Mouse (Mus musculus) E14TG2a.4 (cell line): ENCODE data around the gene Gps2.

Experiments
- CTCF ChIP-seq: conservative IDR thresholded peaks from 2 replicates; pipeline ENCODE4 v1.5.1; 2014; ENCODE audit warnings: low read length
- NANOG ChIP-seq: IDR thresholded peaks from 2 replicates; pipeline ENCODE4 v1.6.1; 2014; ENCODE audit warnings: borderline replicate concordance, low read length, mixed read lengths
- POU5F1 ChIP-seq: IDR thresholded peaks from 2 replicates; pipeline ENCODE4 v1.6.1; 2014; ENCODE audit warnings: low read length, borderline replicate concordance

GRCm38 (mm10) chr11:69920266-69921031, 6.8 kb downstream of the Gps2 start:
- no peak for TF ChIP-seq CTCF
- no peak for TF ChIP-seq POU5F1
- no peak for TF ChIP-seq NANOG
